Mouse (Mus musculus): ENCODE results near the gene Plekhh3. TPM values are rescaled to one million over a fixed set of nuclear protein-coding genes. Genes with fewer than 3 reads are reported as not detected.

The Plekhh3 gene
- total RNA-seq, 2 experiments from 2014 or later, result 24.5 to 28.5 TPM

DNA sequence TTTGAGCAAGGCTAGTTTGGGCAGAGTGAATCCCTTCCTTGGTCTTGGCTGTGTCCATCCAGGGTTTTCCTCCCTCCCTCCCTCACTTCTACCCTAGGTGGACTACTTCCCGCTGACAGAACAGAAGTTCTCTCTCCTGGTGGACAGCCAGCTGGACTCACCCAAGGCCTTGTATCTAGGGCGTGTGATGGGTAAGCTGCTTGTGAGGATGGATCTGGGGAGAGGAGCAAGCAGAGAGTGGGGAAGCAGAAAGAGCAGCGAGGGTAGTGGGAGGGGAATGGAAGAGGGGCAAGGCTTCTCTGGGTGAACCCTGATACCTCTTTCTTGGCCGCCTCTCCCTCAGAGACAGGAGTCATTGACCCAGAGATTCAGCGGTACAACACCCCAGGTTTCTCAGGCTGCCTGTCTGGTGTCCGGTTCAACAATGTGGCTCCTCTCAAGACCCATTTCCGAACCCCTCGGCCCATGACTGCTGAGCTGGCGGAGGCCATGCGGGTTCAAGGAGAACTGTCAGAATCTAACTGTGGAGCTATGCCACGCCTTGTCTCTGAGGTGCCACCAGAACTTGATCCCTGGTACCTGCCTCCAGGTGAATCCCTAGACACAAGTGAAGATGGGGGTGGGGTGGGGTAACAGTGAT lies 17.1 kb upstream of the Plekhh3 start:
- intact Hi-C loops (cut with DNase I), result no loop called here
- no peak for DNase-seq (ENCODE audit: low spot score)

DNA sequence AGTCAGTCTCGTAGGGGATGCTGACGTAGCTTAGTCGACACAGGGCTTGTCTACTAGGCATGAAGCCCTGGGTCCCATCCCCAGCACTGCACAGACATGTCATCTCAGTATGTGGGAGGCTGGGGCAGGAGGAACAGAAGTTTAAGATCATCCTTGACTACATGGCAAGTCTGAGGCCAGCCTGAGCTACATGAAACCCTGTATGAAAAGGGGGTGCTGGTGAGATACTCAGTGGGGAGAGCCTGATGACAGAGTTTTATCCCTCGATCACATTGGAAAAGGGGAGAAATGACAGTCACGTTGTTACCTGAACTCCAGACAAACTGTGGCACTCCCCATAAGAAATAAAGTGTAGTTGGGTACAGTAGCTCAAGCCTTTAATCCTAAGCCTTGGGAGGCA lies 16.4 kb upstream of the Plekhh3 start:
- intact Hi-C loops (cut with DNase I), result no loop called here
- no peak for DNase-seq (ENCODE audit: low spot score)

DNA sequence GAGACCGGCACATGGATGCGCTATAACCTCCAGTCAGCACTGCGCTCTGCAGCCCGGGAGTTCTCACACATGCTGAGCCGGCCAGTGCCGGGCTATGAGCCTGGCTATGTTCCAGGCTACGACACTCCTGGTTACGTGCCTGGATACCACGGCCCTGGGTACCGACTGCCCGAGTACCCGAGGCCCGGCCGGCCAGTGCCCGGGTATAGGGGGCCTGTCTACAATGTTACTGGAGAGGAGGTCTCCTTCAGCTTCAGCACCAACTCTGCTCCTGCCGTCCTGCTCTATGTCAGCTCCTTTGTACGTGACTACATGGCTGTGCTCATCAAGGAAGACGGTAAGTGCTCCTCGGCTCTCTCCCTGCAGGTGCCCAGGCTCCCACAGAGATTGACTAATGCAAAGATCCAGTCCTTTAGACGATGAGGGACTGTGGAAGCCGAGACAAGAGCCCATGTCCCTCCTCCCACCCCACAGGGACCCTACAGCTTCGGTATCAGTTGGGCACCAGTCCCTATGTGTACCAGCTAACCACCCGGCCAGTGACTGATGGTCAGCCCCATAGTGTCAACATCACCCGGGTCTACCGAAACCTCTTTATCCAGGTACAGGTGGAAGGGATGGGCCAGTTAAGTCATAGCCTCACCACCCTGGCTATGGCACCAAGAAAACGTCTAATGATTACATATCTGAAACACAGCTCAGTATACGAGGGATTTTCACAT lies 15.5 kb upstream of the Plekhh3 start:
- DNase-seq (ENCODE audit: low spot score), result no peak
- intact Hi-C loops (cut with DNase I), result no loop called here

DNA sequence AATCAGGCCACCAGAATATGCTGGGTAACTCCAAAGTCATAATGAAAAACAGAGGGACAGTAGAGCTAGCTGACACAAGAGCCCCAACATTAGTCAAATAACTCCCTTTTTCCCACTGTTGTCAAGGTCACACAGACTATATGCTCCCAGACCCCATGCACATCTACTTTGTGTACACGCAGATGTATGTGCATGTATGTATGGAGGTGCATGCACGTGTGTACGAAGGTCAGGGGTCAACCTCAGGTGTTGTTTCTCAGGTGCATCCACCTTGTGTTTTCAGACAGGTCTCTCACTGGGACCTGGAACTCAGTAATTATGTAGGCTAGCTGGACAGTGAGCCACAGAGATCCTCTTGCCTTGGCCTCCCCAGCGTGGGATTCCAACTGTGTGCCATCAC lies 14.3 kb upstream of the Plekhh3 start:
- DNase-seq (ENCODE audit: low spot score), result no peak
- intact Hi-C loops (cut with DNase I), result no loop called here

DNA sequence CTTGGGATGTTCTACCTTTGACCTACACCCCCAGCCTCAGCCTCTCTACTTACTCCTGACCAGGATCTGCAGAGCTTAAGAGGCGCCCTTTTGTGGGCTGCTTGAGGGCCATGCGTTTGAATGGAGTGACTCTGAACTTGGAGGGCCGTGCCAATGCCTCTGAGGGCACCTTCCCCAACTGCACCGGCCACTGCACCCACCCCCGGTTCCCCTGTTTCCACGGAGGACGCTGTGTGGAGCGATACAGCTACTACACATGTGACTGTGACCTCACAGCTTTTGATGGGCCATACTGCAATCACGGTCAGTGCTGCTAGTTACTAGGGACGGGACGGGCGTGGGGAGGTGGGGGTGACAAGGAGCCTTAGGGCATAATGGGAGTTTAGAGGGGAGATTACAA lies 13.8 kb upstream of the Plekhh3 start:
- intact Hi-C loops (cut with DNase I), result no loop called here
- DNase-seq (ENCODE audit: low spot score), result no peak

DNA sequence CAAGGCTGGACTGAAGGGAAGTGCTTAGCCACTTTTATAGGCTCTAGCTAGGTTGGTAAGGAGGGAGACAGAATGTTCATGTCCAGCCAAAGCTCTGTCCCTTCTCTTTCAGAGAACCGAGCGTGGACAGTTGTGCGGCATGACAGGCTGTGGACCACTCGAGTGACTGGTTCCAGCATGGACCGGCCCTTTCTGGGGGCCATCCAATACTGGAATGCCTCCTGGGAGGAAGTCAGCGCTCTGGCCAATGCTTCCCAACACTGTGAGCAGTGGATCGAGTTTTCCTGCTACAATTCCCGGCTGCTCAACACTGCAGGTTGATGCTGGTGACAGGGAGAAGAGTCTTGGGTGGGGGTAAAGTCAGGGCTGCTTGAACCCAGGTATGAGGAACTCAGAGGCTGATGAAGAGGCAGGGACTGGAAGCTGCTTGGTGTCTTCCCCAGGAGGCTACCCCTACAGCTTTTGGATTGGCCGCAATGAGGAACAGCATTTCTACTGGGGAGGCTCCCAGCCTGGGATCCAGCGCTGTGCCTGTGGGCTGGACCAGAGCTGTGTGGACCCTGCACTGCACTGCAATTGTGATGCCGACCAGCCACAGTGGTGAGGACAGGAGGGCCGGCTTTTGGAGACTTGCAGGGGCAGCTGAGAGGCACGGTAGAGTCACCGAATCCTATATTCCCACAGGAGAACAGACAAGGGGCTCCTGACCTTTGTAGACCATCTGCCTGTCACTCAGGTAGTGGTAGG lies 11.8 kb upstream of the Plekhh3 start:
- intact Hi-C loops (cut with DNase I), result no loop called here
- DNase-seq (ENCODE audit: low spot score), result no peak

DNA sequence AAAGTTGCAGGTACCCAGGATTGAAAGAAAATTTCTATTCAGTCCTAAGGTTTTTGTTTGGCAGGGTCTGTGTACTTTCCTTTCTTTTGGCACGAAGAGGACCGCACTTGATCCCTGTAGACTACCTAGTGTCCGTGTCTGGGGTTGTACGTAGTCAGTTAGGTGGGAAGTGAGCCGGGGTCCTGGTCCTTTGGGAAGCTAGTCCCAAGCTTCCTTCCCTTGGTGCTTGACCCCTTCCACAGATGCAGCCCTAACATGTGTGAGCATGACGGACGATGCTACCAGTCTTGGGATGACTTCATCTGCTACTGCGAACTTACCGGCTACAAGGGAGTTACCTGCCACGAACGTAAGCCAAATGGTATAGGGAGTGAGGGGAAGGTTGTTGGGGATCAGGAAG lies 10.8 kb upstream of the Plekhh3 start:
- intact Hi-C loops (cut with DNase I), result no loop called here
- DNase-seq (ENCODE audit: low spot score), result no peak

DNA sequence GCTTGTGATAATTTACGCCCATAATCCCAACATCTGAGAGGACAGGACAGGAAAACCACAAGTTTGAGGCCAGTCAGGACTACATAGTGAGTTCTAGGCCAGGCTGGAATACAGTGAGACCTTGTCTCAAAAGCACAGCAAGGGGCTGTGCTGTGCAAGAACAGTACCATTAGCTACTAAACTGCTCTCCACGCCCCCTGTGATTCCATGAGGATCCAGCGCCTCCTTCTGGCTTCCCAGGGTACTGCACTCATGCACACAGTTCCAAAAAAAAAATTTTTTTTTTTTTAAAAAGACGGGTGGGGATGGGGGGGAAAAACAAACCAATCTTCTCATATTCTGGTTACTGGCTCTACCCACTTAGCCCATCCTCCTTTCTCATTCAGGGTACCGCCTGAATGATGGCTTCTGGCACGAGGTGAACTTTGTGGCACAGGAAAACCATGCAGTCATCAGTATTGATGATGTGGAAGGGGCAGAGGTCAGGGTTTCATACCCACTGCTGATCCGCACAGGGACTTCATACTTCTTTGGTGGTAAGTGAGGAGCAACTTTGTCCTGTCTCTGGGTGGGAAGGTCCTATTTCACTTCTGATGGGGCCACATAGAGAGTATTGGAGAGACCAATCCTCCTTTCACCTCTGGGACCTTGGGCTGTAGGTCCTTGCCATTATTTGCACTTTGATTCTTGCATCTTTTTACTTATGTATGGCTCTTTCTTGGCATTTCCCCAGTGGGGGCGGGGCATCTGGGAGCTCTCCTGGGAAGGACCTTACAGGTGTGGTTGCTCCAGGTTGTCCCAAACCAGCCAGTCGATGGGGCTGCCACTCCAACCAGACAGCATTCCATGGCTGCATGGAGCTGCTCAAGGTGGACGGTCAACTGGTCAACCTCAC lies 9.9 kb upstream of the Plekhh3 start:
- no peak for DNase-seq (ENCODE audit: low spot score)
- intact Hi-C loops (cut with DNase I), result no loop called here

DNA sequence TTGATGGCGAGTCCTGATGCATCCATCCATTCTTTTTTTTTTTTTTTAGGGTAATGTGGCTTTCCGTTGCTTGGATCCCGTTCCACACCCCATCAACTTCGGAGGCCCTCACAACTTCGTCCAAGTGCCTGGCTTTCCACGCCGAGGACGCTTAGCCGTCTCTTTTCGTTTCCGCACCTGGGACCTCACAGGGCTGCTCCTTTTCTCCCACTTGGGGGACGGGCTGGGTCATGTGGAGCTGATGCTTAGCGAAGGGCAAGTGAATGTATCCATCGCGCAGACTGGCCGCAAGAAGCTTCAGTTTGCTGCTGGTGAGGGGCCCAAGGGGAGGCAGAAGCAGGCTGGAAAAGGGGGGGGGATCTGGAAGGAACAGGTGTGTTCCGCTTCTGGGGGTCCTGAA lies 9.1 kb upstream of the Plekhh3 start:
- no peak for DNase-seq (ENCODE audit: low spot score)

DNA sequence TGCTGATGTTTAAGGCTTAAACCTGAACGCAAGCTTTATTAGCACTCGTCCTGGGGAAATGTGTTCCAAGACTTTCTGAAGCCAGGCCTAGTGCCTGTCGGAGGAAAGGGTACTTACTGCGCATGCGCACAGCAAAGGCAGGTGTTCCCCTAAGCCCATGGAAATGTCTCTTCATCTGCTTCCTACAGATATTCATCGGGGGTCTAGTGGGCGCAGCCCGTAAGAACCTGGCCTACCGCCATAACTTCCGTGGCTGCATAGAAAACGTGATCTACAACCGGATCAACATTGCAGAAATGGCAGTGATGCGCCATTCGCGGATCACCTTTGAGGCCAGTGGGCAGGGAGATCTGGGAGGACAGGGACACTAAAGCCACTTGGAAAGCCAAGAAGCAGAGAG lies 8.2 kb upstream of the Plekhh3 start:
- intact Hi-C loops (cut with DNase I), result loop anchor here (5.0 kb wide), 1 partner anchor 197 kb away; no protein-coding TSS in a partner anchor
- no peak for DNase-seq (ENCODE audit: low spot score)

More for the DNA sequence above, 9.1 kb upstream of the Plekhh3 start:
- intact Hi-C loops (cut with DNase I), result no loop called here

DNA sequence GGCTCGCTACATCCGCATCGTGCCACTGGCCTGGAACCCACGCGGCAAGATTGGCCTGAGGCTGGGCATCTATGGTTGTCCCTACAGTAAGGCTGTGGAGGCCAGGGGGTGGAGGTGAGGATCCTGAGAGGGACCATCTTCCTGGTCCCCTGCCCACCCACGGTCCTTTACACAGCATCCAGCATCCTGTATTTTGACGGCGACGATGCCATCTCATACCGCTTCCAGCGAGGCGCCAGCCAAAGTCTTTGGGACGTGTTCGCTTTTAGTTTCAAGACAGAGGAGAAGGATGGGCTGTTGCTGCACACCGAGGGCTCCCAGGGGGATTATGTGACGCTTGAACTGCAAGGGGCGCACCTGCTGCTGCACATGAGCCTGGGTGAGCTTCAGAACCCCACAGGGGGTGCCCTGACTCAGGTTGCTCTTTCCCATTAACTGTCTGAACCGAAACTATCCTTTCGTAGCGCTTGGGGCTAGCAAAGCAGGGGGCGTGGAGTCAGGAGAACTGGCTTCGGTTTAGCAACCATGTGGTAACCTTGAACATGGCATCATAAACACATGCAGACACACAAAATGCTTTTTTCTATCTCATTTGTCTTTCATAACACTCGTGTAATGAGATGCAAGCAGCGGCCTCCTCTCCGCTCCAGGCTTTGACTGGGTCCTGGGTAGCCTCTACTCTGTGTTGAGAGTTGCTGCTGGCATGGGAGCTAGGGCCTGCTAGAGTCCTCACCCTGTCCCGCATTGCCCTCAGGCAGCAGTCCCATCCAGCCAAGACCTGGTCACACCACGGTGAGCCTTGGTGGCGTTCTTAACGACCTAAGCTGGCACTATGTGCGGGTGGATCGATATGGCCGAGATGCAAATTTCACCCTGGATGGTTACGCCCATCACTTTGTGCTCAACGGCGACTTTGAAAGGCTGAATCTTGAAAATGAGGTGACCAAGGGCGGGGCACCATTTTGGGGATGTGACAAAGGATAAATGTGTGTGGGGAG lies 7.2 kb upstream of the Plekhh3 start:
- intact Hi-C loops (cut with DNase I), result loop anchor here (5.0 kb wide), 1 partner anchor 196 kb away; no protein-coding TSS in a partner anchor
- DNase-seq (ENCODE audit: low spot score), result no peak

DNA sequence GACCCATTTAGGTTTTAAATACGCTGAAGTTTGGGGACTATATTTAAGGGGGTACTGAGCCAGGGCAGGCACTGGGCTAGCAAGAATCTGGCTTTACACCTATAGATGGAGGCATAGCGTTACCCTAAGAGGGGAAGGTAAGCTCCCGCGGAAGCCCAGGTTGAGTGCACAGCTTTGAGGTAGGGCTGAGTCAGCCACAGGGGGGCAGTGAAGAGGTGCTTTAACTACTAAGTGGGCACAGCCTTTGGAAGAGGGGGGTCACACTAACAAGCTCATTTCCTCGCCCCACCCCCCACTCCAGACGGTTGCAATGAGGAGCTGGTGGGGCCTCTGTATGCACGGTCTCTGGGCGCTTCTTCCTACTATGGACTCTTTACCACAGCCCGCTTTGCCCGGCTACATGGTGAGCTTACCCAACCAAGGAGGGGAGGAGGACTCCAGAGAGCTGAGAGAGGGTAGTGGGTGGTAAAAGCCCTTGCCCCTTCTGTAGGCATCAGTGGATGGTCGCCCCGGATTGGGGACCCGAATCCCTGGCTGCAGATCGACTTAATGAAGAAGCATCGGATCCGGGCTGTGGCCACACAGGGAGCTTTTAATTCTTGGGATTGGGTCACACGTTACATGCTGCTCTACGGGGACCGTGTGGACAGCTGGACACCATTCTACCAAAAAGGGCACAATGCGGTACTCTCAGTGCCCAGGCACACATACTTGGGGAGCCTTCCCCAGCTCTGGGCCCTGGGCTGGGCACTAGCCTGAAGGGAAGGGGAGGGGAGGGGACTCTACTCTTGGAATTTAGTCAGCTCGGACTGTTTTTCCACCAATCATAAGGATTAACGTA lies 6.0 kb upstream of the Plekhh3 start:
- no peak for DNase-seq (ENCODE audit: low spot score)
- intact Hi-C loops (cut with DNase I), result loop anchor here (5.0 kb wide), 1 partner anchor 195 kb away; no protein-coding TSS in a partner anchor

DNA sequence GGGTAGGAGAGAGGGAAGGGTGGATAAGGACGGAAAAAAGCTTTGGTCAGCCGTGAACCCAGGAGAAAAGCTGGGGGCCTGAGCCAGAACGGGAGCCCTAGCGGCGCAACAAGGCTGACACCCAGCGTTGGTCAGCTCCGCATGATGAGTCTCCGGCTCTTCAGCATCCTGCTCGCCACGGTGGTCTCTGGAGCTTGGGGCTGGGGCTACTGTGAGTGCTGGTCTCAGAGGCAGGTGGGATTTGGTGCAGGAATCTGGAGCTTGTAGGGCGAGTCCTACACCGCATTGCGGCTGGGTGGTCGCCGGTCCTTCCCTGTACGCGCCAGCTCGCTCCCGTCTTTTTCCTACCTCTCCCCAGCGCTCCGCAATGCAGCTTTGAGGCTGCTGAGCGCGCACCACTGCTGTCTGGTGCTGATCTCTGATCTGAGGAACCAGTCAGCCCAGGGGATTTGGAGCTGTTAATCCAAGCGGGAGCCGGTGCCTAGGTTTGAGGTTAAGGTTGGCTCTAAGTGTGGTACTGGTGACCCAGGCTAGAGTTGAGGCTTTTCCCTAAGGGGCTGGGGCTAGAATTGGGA lies 5.1 kb upstream of the Plekhh3 start:
- DNase-seq (ENCODE audit: low spot score), result no peak
- intact Hi-C loops (cut with DNase I), result loop anchor here (5.0 kb wide), 1 partner anchor 194 kb away; no protein-coding TSS in a partner anchor

DNA sequence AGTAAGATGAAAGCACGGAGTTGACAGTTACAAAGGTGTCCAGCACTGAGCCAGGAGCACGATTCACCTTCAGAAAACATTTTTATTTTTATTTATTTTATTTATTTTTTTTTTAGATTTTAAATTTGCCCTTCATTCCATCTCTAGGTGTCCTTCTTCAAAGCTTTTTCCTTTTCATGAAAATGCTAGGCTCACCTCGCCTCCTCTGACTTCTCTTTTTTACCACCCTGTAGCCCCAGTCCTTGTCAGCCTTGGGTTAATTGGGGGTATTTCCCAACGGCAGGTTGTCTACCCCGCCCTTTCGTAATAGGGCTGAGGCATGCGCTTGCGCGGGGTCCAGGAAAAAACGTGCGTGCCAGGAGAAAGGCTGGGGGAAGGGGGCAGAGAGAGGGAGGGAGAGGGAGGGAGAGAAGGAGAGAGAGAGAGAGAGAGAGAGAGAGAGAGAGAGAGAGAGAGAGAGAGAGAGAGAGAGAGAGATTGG lies 4.5 kb upstream of the Plekhh3 start:
- no peak for DNase-seq (ENCODE audit: low spot score)
- intact Hi-C loops (cut with DNase I), result loop anchor here (5.0 kb wide), 1 partner anchor 193 kb away; no protein-coding TSS in a partner anchor

DNA sequence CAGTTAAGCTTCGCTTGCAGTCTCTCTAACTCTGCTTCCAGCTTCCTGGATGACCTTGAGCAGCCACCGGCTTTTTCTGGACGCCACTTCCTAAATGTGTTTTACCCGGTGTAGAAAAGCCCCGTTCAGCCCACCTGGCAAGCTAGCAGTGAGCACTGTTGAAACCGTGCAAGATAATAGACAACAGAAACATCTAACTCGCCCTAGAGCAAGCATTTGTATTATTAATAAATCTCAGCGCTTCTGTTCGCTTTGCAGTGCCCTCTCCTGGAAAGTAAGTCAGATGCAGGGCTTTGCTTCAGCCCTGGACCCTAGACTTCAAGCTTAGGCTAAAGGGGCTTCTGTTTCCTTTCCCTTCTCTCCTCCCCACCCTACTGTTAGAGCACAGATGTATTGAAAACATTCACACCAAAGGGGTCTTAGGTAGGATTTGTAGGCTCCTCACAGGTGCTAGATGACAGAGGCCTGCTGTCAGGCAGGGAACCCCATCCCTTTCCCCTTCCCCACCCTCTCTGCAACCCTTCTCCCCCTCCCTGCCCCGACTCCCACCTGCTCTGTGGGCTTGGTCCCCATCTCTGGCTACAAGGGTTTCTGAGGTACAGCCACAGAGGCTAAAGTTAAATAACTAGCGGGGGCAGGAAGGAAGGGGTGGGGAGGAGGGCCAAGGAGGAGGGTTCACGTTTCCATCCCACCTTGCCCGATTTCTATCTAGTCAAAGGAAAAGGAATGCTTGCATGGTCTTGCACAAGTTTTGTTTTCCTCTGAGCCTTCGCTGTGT lies 3.9 kb upstream of the Plekhh3 start, which contains the start of gene Ccr10:
Gene Ccr10, minus strand, starts transcription at position 593 of the 778 bp plus-strand sequence.
- intact Hi-C loops (cut with DNase I), result loop anchor here (1.0 to 5.0 kb wide), 3 partner anchors 79 to 193 kb away; partner anchors contain the start of gene Coasy
- DNase-seq (ENCODE audit: low spot score), result no peak

DNA sequence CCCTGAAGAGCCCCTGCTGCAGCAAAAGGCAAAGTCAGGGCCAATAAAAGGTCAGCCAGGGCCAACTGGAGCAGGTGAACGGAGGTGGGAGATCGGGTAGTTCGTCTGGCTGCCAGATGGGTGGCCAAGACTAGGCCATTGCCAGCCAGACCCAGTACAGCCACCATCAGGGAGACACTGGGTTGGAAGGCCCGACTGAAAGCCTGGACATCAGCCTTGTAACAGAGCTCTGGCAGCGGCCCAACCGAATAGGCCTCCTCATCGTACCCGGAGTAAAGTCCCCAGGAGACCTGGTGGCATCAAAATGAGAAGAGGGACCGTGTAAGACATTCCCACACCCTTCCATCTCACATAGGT lies 3.2 kb upstream of the Plekhh3 start:
- intact Hi-C loops (cut with DNase I), result loop anchor here (1.0 kb wide), 2 partner anchors 78 to 92 kb away; partner anchors contain the start of gene Coasy
- DNase-seq (ENCODE audit: low spot score), result no peak
